Mouse (Mus musculus): ENCODE results near the gene Rin2. TPM values are rescaled to one million over a fixed set of nuclear protein-coding genes. Genes with fewer than 3 reads are reported as not detected.
"Not testable (repeated sequence)": the region's sequence is repeated elsewhere in the genome, so short reads cannot be mapped to it uniquely, and the experiment has no call there.

The Rin2 gene
- polyA plus RNA-seq, 1 experiment = 3.5 TPM

DNA sequence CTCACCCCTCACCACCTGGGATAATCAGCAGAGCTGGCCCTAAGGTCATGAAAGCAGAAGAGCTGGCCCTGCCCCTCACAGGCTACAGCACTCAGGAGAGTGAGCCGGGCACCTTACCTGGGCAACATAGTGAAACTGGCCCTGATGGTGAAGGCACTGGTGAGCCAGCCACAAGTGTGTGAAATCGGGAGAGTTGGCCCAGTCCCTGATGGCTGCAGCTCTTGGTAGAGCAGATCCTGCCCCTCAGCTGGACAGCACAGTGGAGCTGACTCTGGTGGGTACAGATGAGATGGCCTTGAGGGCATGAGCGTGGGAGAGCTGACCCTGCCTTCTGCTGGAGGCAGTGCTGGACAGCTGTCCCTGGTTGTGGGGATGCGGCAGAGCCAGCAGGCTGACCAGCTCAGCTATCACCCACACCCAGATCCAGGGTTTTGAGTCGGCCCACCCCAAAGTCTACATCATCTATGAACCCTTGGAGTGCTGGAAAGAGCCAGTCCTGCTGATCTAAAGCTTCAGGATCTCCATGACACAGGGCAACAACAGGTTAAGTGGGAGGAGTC lies 43.7 kb downstream of the Rin2 start:
- no peaks in the 10 kb centered on the region for H3K27me3 ChIP-seq (ENCODE audit: control insufficient read depth, insufficient read depth, low read length)
- H3K4me1 ChIP-seq (ENCODE audit: control insufficient read depth, insufficient read depth, low read length) = no peaks in the 10 kb centered on the region
- no peaks in the 10 kb centered on the region for H3K36me3 ChIP-seq (ENCODE audit: control insufficient read depth, insufficient read depth, low read length)
- H3K27ac ChIP-seq (ENCODE audit: control insufficient read depth, insufficient read depth, low read depth, low read length) = no peak overlapping the region
- H3K4me3 ChIP-seq (ENCODE audit: control insufficient read depth, low read depth, low read length) = no peak overlapping the region
- TF ChIP-seq CTCF (IDR thresholded peaks at IDR 0.05; ENCODE audit: control insufficient read depth, insufficient read depth, insufficient replicate concordance, low read depth, low read length) = no peak
- TF ChIP-seq POLR2A (IDR thresholded peaks at IDR 0.05; ENCODE audit: control insufficient read depth, low read depth, low read length) = no peak

- no peaks in the 10 kb centered on the region for H3K27me3 ChIP-seq (ENCODE audit: control insufficient read depth, insufficient read depth, low read length)
- no peaks in the 10 kb centered on the region for H3K4me1 ChIP-seq (ENCODE audit: control insufficient read depth, insufficient read depth, low read length)
- H3K4me3 ChIP-seq (ENCODE audit: control insufficient read depth, low read depth, low read length) = no peak overlapping the region
- H3K27ac ChIP-seq (ENCODE audit: control insufficient read depth, insufficient read depth, low read depth, low read length) = no peak overlapping the region
- H3K36me3 ChIP-seq (ENCODE audit: control insufficient read depth, insufficient read depth, low read length) = no peaks in the 10 kb centered on the region
- no peak for TF ChIP-seq CTCF (IDR thresholded peaks at IDR 0.05; ENCODE audit: control insufficient read depth, insufficient read depth, insufficient replicate concordance, low read depth, low read length)
- no peak for TF ChIP-seq POLR2A (IDR thresholded peaks at IDR 0.05; ENCODE audit: control insufficient read depth, low read depth, low read length)
Measured at GRCm38 (mm10) chr2:145720157-145720556, 45.1 kb downstream of the Rin2 start.

GRCm38 (mm10) chr2:145720743-145721142 lies 45.7 kb downstream of the Rin2 start:
- TF ChIP-seq CTCF (IDR thresholded peaks at IDR 0.05; ENCODE audit: control insufficient read depth, insufficient read depth, insufficient replicate concordance, low read depth, low read length) = no peak
- TF ChIP-seq POLR2A (IDR thresholded peaks at IDR 0.05; ENCODE audit: control insufficient read depth, low read depth, low read length) = no peak
- Histone ChIP-seq H3K27me3 (ENCODE audit: control insufficient read depth, insufficient read depth, low read length) (no peaks in the 10 kb centered on the region), H3K36me3 (ENCODE audit: control insufficient read depth, insufficient read depth, low read length) (no peaks in the 10 kb centered on the region), H3K27ac (ENCODE audit: control insufficient read depth, insufficient read depth, low read depth, low read length) (no peak overlapping the region), H3K4me1 (ENCODE audit: control insufficient read depth, insufficient read depth, low read length) (no peaks in the 10 kb centered on the region), H3K4me3 (ENCODE audit: control insufficient read depth, low read depth, low read length) (no peak overlapping the region)

DNA sequence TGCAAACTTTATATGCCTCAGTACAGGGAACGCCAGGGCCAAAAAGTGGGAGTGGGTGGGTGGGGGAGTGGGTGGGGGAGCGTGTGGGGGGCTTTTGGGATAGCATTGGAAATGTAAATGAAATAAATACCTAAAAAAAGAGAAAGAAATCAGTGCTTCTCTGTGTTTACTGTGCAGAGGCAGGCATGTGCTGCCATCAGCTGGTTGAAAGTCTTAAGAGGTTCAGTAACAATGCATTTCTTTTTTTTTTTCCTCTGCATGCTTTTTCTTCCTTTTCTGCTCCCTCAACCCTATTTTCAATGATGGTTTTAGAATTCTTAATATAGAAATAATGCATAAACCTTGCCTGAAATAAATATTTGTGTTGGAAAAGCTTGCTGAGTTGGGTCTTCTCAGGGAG lies 47.3 kb downstream of the Rin2 start:
- not testable (repeated sequence) for H3K27me3 ChIP-seq (ENCODE audit: control insufficient read depth, insufficient read depth, low read length); H3K4me3 ChIP-seq (ENCODE audit: control insufficient read depth, low read depth, low read length); H3K36me3 ChIP-seq (ENCODE audit: control insufficient read depth, insufficient read depth, low read length); H3K4me1 ChIP-seq (ENCODE audit: control insufficient read depth, insufficient read depth, low read length); H3K27ac ChIP-seq (ENCODE audit: control insufficient read depth, insufficient read depth, low read depth, low read length)

- H3K27me3 ChIP-seq (ENCODE audit: control insufficient read depth, insufficient read depth, low read length) = no peaks in the 10 kb centered on the region
- H3K4me1 ChIP-seq (ENCODE audit: control insufficient read depth, insufficient read depth, low read length) = no peaks in the 10 kb centered on the region
- TF ChIP-seq CTCF (IDR thresholded peaks at IDR 0.05; ENCODE audit: control insufficient read depth, insufficient read depth, insufficient replicate concordance, low read depth, low read length) (no peak), POLR2A (IDR thresholded peaks at IDR 0.05; ENCODE audit: control insufficient read depth, low read depth, low read length) (no peak)
- no peaks in the 10 kb centered on the region for H3K36me3 ChIP-seq (ENCODE audit: control insufficient read depth, insufficient read depth, low read length)
- no peak overlapping the region for H3K4me3 ChIP-seq (ENCODE audit: control insufficient read depth, low read depth, low read length)
- H3K27ac ChIP-seq (ENCODE audit: control insufficient read depth, insufficient read depth, low read depth, low read length) = no peak overlapping the region
Measured at GRCm38 (mm10) chr2:145724288-145724687, 49.3 kb downstream of the Rin2 start.

DNA sequence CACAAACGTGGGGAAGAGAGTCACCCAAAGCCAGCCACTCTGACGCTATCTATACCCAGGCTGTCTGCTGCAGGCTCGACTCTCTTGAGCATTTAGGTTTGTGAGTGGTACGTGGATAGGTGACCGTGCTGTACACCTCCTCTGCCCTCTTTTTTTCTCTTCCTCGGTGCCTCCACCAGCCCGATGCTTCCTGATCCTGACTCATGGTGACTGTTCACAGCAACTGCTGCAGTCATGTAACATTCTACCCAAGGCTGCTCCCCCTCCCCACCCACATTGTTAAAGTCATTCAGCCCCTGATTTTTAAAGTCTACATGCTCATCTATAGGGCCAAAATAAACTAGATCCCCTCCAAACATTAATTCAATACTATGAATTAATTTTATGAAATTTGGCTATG lies 54.4 kb downstream of the Rin2 start:
- Histone ChIP-seq H3K27me3 (ENCODE audit: control insufficient read depth, insufficient read depth, low read length) (no peaks in the 10 kb centered on the region), H3K27ac (ENCODE audit: control insufficient read depth, insufficient read depth, low read depth, low read length) (no peak overlapping the region), H3K4me3 (ENCODE audit: control insufficient read depth, low read depth, low read length) (no peak overlapping the region), H3K4me1 (ENCODE audit: control insufficient read depth, insufficient read depth, low read length) (no peaks in the 10 kb centered on the region), H3K36me3 (ENCODE audit: control insufficient read depth, insufficient read depth, low read length) (no peaks in the 10 kb centered on the region)
- TF ChIP-seq CTCF (IDR thresholded peaks at IDR 0.05; ENCODE audit: control insufficient read depth, insufficient read depth, insufficient replicate concordance, low read depth, low read length) (no peak), POLR2A (IDR thresholded peaks at IDR 0.05; ENCODE audit: control insufficient read depth, low read depth, low read length) (no peak)

DNA sequence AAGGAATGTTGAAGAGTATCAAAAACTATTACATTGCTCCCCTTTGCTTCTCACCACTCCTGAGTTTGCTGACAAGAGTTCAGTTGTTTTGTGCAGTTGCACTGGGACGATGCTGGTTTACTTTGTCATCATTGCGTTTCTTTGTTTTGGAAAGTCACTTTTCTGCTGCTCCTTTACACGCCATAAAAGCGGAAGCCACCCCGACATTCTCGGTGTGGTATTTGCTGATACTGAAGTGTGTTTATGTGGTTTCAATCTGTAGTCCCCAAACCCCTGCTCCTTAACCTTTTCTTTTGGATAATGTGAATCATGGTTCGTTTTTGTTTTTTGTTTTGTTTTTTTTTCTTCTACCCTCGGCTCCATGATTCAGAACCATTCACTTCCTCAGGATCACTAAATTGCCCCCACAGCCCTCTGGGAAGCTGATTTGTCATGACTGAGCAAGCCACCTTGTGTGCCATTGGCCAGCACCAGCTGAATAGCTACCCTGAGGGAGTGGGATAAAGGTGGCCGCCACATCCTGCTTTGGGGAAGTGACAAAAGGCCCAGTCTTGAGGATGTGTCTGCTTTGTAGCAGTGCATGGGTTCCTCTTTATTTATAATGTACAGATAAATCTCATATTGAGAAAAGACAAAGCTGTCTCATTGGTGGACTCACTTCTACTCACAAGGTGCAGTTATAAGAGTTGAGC lies 55.3 kb downstream of the Rin2 start:
- Histone ChIP-seq H3K4me1 (ENCODE audit: control insufficient read depth, insufficient read depth, low read length) (no peaks in the 10 kb centered on the region), H3K4me3 (ENCODE audit: control insufficient read depth, low read depth, low read length) (no peak overlapping the region), H3K27me3 (ENCODE audit: control insufficient read depth, insufficient read depth, low read length) (no peaks in the 10 kb centered on the region), H3K27ac (ENCODE audit: control insufficient read depth, insufficient read depth, low read depth, low read length) (no peak overlapping the region), H3K36me3 (ENCODE audit: control insufficient read depth, insufficient read depth, low read length) (no peaks in the 10 kb centered on the region)
- no peak for TF ChIP-seq CTCF (IDR thresholded peaks at IDR 0.05; ENCODE audit: control insufficient read depth, insufficient read depth, insufficient replicate concordance, low read depth, low read length)
- TF ChIP-seq POLR2A (IDR thresholded peaks at IDR 0.05; ENCODE audit: control insufficient read depth, low read depth, low read length) = no peak

Data from testis, adult 2 months (tissue).